Mouse (Mus musculus) hindbrain, embryonic 10.5 days (tissue): ENCODE data around the gene Tyro3. TPM values are rescaled to one million over a fixed set of nuclear protein-coding genes. Genes with fewer than 3 reads are reported as not detected.

Experiments
- DNase-seq: peaks from one replicate; pipeline ENCODE4 v3.0.0-alpha.2; 2017; ENCODE audit warnings: low spot score
- H3K27ac ChIP-seq: fragments of 300-500 bp; sonication (generic); 2 replicates; pipeline ENCODE4 v1.5.1; 2016; ENCODE audit warnings: mild to moderate bottlenecking, moderate library complexity
- H3K27me3 ChIP-seq: fragments of 300-500 bp; sonication (generic); 2 replicates; pipeline ENCODE4 v1.6.1; 2016; ENCODE audit warnings: mild to moderate bottlenecking; ENCODE audit not compliant: poor library complexity, insufficient read depth, severe bottlenecking
- H3K36me3 ChIP-seq: fragments of 300-500 bp; sonication (generic); 2 replicates; pipeline ENCODE4 v1.6.1; 2016; ENCODE audit warnings: mild to moderate bottlenecking, moderate library complexity
- H3K4me1 ChIP-seq: fragments of 300-500 bp; sonication (generic); replicated peaks from 2 replicates; pipeline ENCODE4 v1.6.1; 2016; ENCODE audit warnings: mild to moderate bottlenecking
- H3K4me3 ChIP-seq: fragments of 300-500 bp; sonication (generic); 2 replicates; pipeline ENCODE4 v1.5.1; 2016; ENCODE audit warnings: mild to moderate bottlenecking, moderate library complexity
- H3K9me3 ChIP-seq: fragments of 300-500 bp; sonication (generic); 2 replicates; pipeline ENCODE4 v1.6.1; 2016; ENCODE audit warnings: mild to moderate bottlenecking, moderate library complexity
- WGBS: fragments of 180-500 bp; shearing (Covaris S2); methylation state at CpG from one replicate; pipeline ENCODE4 v1.1.7; 2016; 5-methylcytosine and 5-hydroxymethylcytosine counted together
- polyA plus RNA-seq: library from polyadenylated mRNA; unstranded; fragments of >200 nt; fragmentation: Nextera tagmentation; extraction: Ambion mirVana; gene quantifications from 2 replicates; pipeline ENCODE4 v1.2.1, GENCODE M21; 2016

The Tyro3 gene
- polyA plus RNA-seq, 1 experiment from 2014 or later = 21.5 TPM

DNA sequence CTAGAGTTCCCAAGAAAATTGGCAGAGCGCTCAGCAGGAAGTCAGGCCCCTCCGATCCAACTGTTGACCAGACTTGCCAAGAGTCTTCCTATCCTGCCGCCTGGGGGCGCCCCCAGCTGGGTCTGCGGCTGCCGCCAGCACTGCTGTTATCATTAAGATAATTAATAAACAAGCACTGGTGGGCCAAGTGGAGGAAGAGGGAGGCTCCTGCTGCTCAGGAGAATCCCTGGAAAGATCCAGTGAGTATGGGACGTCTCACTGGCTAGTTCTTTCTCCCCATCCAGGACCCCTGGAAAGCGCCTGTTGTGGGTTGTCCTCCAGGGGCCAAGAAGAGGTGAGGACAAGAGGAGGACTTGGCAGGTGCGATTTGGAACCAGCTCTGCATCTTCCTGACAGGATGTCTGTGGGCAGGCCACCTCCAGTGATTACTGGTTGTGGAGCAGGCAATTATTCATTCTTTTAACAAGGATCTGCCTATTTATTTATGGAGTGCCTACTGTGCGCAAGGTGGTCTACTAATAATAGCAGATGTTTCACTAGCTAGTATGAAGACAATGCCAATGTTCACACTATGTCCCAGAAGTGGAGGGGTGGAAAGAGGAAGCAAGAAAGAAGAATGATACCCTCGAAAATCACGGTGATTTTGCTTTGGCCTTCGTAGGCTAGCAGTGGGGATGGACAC lies 854 bp downstream of the Tyro3 start:
- Histone ChIP-seq H3K27ac (no peak overlapping the region), H3K4me1 (peaks cover 49% of the 10 kb centered on the region), H3K9me3 (no peaks in the 10 kb centered on the region), H3K4me3 (0 out of 2 replicates have a peak overlapping the region, but pooled peaks have one; percentile 87), H3K27me3 (peaks cover 52% of the 10 kb centered on the region), H3K36me3 (no peaks in the 10 kb centered on the region; the same call in 1 of the 2 replicates)
- 12% methylated on average over 13 of the region's 13 CpGs for WGBS
- DNase-seq = peak; percentile 69

GRCm38 (mm10) chr2:119799181-119799960 lies 1.8 kb downstream of the Tyro3 start:
- Histone ChIP-seq H3K9me3 (no peaks in the 10 kb centered on the region), H3K27me3 (peaks cover 62% of the 10 kb centered on the region), H3K36me3 (peaks cover 5% of the 10 kb centered on the region; the same call in 1 of the 2 replicates), H3K4me3 (peak overlapping the region; percentile 87), H3K27ac (peak overlapping the region; percentile 94), H3K4me1 (peaks cover 58% of the 10 kb centered on the region)
- 1% methylated on average over 80 of the region's 89 CpGs for WGBS
- peak; percentile 69 for DNase-seq

DNA sequence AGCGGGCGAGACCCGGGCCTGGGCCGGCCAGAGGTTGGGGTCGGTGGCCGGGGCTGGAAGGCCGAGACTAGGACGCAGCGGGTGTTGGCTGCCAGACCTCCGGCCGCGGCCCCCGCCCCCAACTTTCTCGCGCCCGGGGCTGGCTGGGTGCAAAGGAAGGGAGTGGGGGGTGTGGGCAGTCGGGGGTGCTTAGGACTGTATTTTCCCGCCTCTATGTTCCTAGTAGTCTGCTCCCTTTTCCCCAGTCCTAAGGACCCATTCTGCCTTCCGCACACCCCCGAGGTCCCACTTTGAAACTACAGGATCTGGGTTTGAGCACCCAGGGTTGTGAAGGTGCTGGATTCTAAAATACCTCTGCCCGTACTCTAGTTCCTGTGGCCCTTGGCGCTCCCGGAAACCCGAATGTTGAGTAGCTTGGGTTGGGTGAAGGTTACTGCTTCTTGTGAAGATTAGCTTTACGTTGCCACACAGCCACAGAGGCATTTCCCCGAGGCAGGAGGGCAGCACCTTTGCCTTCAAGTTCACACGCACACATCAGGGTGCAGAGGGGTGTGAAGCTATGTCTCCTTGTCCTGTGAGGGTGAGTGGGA lies 2.5 kb downstream of the Tyro3 start:
- Histone ChIP-seq H3K4me1 (peaks cover 65% of the 10 kb centered on the region), H3K9me3 (no peaks in the 10 kb centered on the region), H3K27ac (peak overlapping the region; percentile 94), H3K36me3 (peaks cover 10% of the 10 kb centered on the region; the same call in 1 of the 2 replicates), H3K27me3 (peaks cover 68% of the 10 kb centered on the region), H3K4me3 (peak overlapping the region; percentile 87)
- peak; percentile 66 for DNase-seq
- 1% methylated on average over 27 of the region's 27 CpGs for WGBS

DNA sequence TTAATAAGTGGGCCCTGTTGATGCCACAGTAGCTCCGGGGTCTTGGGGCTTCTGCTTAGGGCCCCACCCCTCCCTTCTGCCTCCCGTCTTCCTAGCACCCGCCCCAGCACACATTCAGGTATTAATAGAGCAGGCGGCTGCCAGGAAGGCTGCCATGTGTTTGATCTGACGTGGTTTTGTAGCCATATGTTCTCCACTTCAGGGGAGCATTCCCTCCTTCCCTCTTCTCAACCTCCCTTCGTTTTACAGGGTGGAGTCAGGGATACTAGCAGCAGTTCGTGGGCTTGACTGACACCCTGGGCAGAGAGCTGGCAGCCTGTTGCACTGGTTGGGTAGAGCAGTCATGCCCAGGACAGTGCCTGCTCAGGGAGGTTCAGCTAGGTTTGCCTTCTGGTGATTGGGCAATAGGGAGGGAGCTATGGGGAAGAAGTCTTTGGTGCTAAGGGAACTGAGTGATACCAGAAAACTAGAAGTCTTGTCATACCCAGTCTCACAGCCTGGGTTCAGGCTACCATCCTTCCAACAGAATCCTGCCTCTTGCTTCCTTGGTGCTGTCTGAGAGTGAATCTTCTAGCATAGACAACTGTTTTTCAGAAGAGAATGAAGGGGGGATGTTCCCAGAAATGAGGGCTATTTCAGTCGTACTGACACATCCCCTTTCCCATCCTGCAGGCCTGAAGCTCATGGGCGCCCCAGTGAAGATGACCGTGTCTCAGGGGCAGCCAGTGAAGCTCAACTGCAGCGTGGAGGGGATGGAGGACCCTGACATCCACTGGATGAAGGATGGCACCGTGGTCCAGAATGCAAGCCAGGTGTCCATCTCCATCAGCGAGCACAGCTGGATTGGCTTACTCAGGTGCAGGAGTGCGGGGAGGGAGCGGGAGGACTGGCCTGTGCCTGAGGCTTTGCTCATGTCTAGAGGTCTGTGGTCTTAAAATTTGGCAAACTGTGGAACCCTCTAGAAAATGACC lies 3.6 kb downstream of the Tyro3 start:
- Histone ChIP-seq H3K4me1 (peaks cover 73% of the 10 kb centered on the region), H3K9me3 (no peaks in the 10 kb centered on the region), H3K27me3 (peaks cover 72% of the 10 kb centered on the region), H3K36me3 (peaks cover 19% of the 10 kb centered on the region), H3K4me3 (peak overlapping the region; percentile 87), H3K27ac (peak overlapping the region; percentile 20; the same call in 1 of the 2 replicates)
- DNase-seq = no peak
- WGBS = 47% methylated on average over 15 of the region's 15 CpGs

- WGBS = 26% methylated on average over 10 of the region's 10 CpGs
- no peaks in the 10 kb centered on the region for H3K9me3 ChIP-seq
- peaks cover 87% of the 10 kb centered on the region for H3K4me1 ChIP-seq
- H3K27me3 ChIP-seq = peaks cover 54% of the 10 kb centered on the region
- peaks cover 36% of the 10 kb centered on the region for H3K36me3 ChIP-seq
- H3K27ac ChIP-seq = peak overlapping the region; percentile 81
- peak; percentile 72 for DNase-seq
- H3K4me3 ChIP-seq = peak overlapping the region; percentile 33
These were observed 5.5 kb downstream of the Tyro3 start for GRCm38 (mm10) chr2:119802767-119803617.

DNA sequence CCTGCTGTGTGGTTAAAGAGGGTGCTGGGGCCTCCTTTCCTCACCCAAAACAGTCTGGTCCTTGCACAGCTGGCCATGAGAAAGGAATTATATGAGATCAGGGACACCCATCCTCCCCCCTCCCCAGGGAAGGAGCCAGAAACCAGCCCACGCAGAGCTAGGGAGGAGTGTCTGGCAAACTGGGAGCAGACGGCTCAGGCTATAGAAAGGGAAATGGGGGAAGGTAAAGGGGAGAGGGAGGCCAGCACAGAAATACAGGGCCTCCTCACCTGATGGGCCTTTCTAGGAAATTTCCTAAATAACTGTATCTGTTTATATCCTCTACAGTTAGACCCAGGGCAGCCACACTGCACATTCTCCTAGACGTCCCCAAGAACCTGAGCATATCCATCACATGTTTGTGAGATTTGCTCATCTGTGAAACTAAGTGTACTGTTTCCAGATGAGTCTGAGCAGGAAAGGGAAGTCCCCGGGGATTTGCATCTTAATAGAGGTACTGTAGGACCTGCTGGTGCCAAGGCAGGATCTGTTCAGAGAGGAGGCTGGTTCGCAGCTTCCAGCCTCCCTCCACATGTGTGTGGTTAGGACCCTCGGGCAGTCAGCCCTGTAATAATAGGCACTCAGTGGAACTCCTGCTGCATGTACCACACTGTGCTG lies 6.2 kb downstream of the Tyro3 start:
- Histone ChIP-seq H3K4me1 (peaks cover 89% of the 10 kb centered on the region), H3K36me3 (peaks cover 43% of the 10 kb centered on the region), H3K27me3 (peaks cover 46% of the 10 kb centered on the region), H3K27ac (peak overlapping the region; percentile 81), H3K9me3 (no peaks in the 10 kb centered on the region), H3K4me3 (peak overlapping the region; percentile 33; the same call in 1 of the 2 replicates)
- no peak for DNase-seq
- 15% methylated on average over 6 of the region's 6 CpGs for WGBS

- H3K4me1 ChIP-seq = peaks cover 89% of the 10 kb centered on the region
- peak overlapping the region; percentile 81 for H3K27ac ChIP-seq
- H3K9me3 ChIP-seq = no peaks in the 10 kb centered on the region
- 29% methylated on average over 5 of the region's 5 CpGs for WGBS
- H3K27me3 ChIP-seq = peaks cover 41% of the 10 kb centered on the region
- no peak for DNase-seq
- no peak overlapping the region for H3K4me3 ChIP-seq
- H3K36me3 ChIP-seq = peaks cover 48% of the 10 kb centered on the region
These were observed 6.7 kb downstream of the Tyro3 start for GRCm38 (mm10) chr2:119804275-119804628.

DNA sequence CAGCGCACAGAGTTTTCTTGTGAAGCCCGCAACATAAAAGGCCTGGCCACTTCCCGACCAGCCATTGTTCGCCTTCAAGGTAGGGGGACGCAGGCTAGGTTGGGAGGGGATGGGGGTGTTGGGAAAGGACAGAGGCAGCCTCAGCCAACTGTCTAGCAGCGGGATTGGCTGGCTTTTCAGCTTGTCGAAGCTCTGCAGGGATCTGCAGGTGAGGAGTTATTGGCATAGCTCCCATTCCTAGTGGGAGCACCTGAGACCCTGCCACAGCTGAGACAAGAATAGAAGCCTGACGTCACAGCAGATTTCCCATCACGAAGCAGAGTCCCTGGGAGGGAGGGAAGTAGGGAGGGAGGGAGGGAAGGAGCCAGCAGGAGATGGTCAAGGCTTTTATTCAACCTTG lies 7.2 kb downstream of the Tyro3 start:
- Histone ChIP-seq H3K27ac (peak overlapping the region; percentile 81), H3K9me3 (no peaks in the 10 kb centered on the region), H3K4me3 (no peak overlapping the region), H3K27me3 (peaks cover 41% of the 10 kb centered on the region), H3K4me1 (peaks cover 88% of the 10 kb centered on the region), H3K36me3 (peaks cover 54% of the 10 kb centered on the region)
- no peak for DNase-seq
- 26% methylated on average over 9 of the region's 9 CpGs for WGBS

DNA sequence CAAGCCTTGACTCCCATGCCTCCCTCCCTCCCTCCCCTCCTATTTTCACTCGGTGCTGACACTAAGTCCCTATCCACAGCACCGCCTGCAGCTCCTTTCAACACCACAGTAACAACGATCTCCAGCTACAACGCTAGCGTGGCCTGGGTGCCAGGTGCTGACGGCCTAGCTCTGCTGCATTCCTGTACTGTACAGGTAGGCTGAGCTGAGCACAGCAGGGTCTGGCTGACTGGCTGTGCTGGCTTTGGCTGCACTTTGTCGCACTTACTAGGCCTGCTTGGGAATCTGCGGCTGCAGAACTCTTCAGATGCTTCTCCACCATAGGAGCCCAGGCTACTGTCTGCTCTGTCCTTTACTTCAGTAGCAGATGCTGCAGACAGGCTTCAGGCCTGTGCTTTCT lies 8.0 kb downstream of the Tyro3 start:
- WGBS = 40% methylated on average over 8 of the region's 8 CpGs
- H3K4me1 ChIP-seq = peaks cover 81% of the 10 kb centered on the region
- H3K9me3 ChIP-seq = no peaks in the 10 kb centered on the region
- DNase-seq = no peak
- no peak overlapping the region for H3K4me3 ChIP-seq
- peaks cover 41% of the 10 kb centered on the region for H3K27me3 ChIP-seq
- peaks cover 61% of the 10 kb centered on the region for H3K36me3 ChIP-seq
- H3K27ac ChIP-seq = peak overlapping the region; percentile 81; the same call in 1 of the 2 replicates

GRCm38 (mm10) chr2:119808438-119808837 lies 10.9 kb downstream of the Tyro3 start:
- peaks cover 90% of the 10 kb centered on the region for H3K36me3 ChIP-seq
- H3K9me3 ChIP-seq = no peaks in the 10 kb centered on the region
- no peak overlapping the region for H3K4me3 ChIP-seq
- peaks cover 21% of the 10 kb centered on the region for H3K27me3 ChIP-seq
- DNase-seq = no peak
- H3K4me1 ChIP-seq = peaks cover 53% of the 10 kb centered on the region
- H3K27ac ChIP-seq = 0 out of 2 replicates have a peak overlapping the region, but pooled peaks have one; percentile 45
- WGBS = 26% methylated on average over 4 of the region's 4 CpGs

GRCm38 (mm10) chr2:119808881-119809280 lies 11.3 kb downstream of the Tyro3 start:
- DNase-seq = no peak
- Histone ChIP-seq H3K27me3 (peaks cover 17% of the 10 kb centered on the region), H3K4me1 (peaks cover 49% of the 10 kb centered on the region), H3K9me3 (no peaks in the 10 kb centered on the region), H3K4me3 (no peak overlapping the region), H3K36me3 (peaks cover 94% of the 10 kb centered on the region), H3K27ac (0 out of 2 replicates have a peak overlapping the region, but pooled peaks have one; percentile 45)
- 32% methylated on average over 4 of the region's 4 CpGs for WGBS
